Mouse (Mus musculus) urinary bladder, postnatal 4 days (tissue): ENCODE measurements around the gene Unc119.

Source experiments
- DNase-seq, 2 experiments: peaks; one replicate each; pipeline ENCODE4 v3.0.0; 2021 to 2022; ENCODE audit warnings: low spot score in 2 of 2

Gene Unc119

GRCm38 (mm10) chr11:78343381-78344327 is at the start of gene Unc119:
TSS of gene Unc119 (plus strand) at chr11:78343482.
- DNase-seq = peak; percentile 74 to 76

- DNase-seq = no peak
These were observed 48.7 kb upstream of the Unc119 start for GRCm38 (mm10) chr11:78294585-78294984.

- no peak for DNase-seq
These were observed 42.4 kb upstream of the Unc119 start for GRCm38 (mm10) chr11:78300917-78301316.

- DNase-seq = peak; percentile 84 to 87
These were observed 41.8 kb upstream of the Unc119 start, which contains the start of gene Spag5 for GRCm38 (mm10) chr11:78301357-78302084. TSS of gene Spag5 (plus strand) at chr11:78301529.

GRCm38 (mm10) chr11:78305272-78305671 is 38.0 kb upstream of the Unc119 start:
- no peak for DNase-seq

GRCm38 (mm10) chr11:78310861-78311511 is 32.3 kb upstream of the Unc119 start:
- no peak for DNase-seq

- no peak for DNase-seq
These were observed 29.6 kb upstream of the Unc119 start for GRCm38 (mm10) chr11:78313662-78314061.

GRCm38 (mm10) chr11:78318411-78318810 is 24.9 kb upstream of the Unc119 start:
- no peak for DNase-seq

- no peak for DNase-seq
These were observed 21.0 kb upstream of the Unc119 start for GRCm38 (mm10) chr11:78322076-78322831.

- DNase-seq = peak; percentile 72 to 81
These were observed 20.4 kb upstream of the Unc119 start, which contains the start of gene Aldoc for GRCm38 (mm10) chr11:78322860-78323259. TSS of gene Aldoc (plus strand) at chr11:78322968.

GRCm38 (mm10) chr11:78324000-78324785 is 19.1 kb upstream of the Unc119 start:
- DNase-seq = no peak

- no peak for DNase-seq
These were observed 18.3 kb upstream of the Unc119 start for GRCm38 (mm10) chr11:78324965-78325364.

GRCm38 (mm10) chr11:78327215-78327614 is 16.1 kb upstream of the Unc119 start:
- DNase-seq = no peak

- DNase-seq = peak; percentile 90 to 97
These were observed 15.4 kb upstream of the Unc119 start, which contains the start of gene Pigs for GRCm38 (mm10) chr11:78327634-78328511. TSS of gene Pigs (plus strand) at chr11:78328415.

- no peak for DNase-seq
These were observed 14.7 kb upstream of the Unc119 start for GRCm38 (mm10) chr11:78328512-78329056.

- DNase-seq = no peak
These were observed 10.6 kb upstream of the Unc119 start for GRCm38 (mm10) chr11:78332676-78333075.

GRCm38 (mm10) chr11:78333992-78334391 is 9.3 kb upstream of the Unc119 start:
- DNase-seq = no peak

GRCm38 (mm10) chr11:78337040-78337439 is 6.2 kb upstream of the Unc119 start:
- no peak for DNase-seq

GRCm38 (mm10) chr11:78341702-78342101 is 1.6 kb upstream of the Unc119 start:
- DNase-seq = no peak
